Mouse (Mus musculus) monocyte, adult 59 days (primary cell): Measurements from ENCODE around the gene Lrrc7. TPM values are rescaled to one million over a fixed set of nuclear protein-coding genes. Genes with fewer than 3 reads are reported as not detected.

Source experiments
- total RNA-seq, 2 experiments: library from RNA; stranded (reverse); gene quantifications; one replicate each; pipeline ENCODE4 v1.2.4; 2023

Gene Lrrc7
- not detected for total RNA-seq

DNA sequence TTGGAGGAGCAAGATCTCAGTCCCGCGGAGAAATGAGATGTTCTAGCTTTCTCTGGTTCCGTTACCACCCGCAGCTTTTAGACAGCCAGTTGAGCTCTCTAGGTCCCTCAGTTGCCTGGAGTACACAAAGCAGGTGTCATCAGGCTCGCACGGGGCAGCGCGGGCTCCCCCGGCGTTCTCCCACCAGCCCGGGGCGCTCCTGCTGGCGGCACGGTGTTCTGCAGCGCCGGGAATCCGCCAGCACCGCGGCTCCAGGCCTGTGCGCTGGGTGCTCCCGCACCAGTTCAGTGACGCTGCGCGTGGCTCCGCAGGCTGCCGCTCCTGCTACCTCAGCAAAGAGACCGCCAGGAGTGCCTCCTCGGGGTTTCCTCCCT lies at the start of gene Lrrc7:
TSS of gene Lrrc7 (minus strand) at position 235 of the 374 bp plus-strand sequence.

GRCm38 (mm10) chr3:158036329-158036988 lies 525.6 kb downstream of the Lrrc7 start, which contains the start of the genes Srsf11 and Lrrc40:
Srsf11 (minus strand) TSS chr3:158036639.
Lrrc40 (plus strand) TSS chr3:158036662.

